Mouse (Mus musculus) ES-E14 (cell line): Measurements from ENCODE around the gene Phrf1.

Experiments
- CHD2 ChIP-seq: IDR thresholded peaks from 2 replicates; pipeline ENCODE4 v1.6.1; 2014; ENCODE audit warnings: mild to moderate bottlenecking, low read depth, low read length, inconsistent platforms
- HCFC1 ChIP-seq: IDR thresholded peaks from 2 replicates; pipeline ENCODE4 v1.6.1; 2012; ENCODE audit warnings: low read length, inconsistent platforms, borderline replicate concordance; ENCODE audit not compliant: insufficient read depth
- ZC3H11A ChIP-seq: IDR thresholded peaks from 2 replicates; pipeline ENCODE4 v1.6.1; 2012; ENCODE audit warnings: low read depth, mild to moderate bottlenecking, inconsistent platforms, low read length, borderline replicate concordance

DNA sequence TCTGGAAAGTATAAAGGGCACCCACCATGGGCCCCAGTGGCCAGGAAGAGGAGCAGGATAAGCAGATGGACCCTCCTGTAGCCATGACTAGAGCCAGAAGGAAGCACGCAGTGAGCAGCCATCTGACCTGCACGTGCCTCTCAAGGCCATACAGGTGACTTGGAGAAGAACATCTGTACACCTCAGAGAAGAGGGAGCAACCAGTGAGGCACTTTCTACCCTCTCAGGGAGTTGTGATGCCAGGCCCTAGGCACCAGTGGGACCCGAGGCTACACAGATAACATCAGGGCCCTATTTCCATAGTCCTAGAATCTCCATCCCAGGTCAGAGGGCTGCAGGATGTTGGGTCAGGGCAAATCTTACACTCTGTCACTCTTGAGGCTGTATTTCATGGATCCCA is 38.4 kb upstream of the Phrf1 start:
- TF ChIP-seq ZC3H11A (no peak), HCFC1 (no peak), CHD2 (no peak)
